Mouse (Mus musculus) cerebellum, postnatal 4 days (tissue): ENCODE results near the gene Cnn1.

ENCODE experiments used
- DNase-seq, 2 experiments: peaks; one replicate each; pipeline ENCODE4 v3.0.0; 2022; ENCODE audit warnings: low spot score in 2 of 2, mixed read lengths in 1 of 2

Gene Cnn1

GRCm38 (mm10) chr9:22098993-22099696, at the start of gene Cnn1:
Gene Cnn1, plus strand, starts transcription at chr9:22099216.
- no peak for DNase-seq

DNA sequence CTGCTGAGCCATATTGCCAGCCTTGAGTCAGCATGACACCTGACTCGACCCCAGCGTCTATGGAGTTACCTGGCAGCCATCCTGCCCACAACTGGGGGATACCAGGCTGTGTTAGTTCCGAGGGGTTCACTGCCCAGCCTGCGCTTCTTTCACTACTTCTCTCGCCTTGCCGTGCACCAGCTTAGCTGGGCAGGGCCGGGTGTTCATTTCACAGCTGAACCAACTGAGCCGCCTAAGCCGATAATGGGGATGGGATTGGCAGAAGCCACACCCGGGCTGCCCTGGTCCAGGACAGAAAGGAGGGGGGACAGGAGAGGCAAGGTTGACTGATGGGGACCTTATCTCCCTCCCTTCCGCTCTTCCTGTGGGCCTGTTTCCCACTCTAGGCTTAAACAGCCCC, 49.7 kb upstream of the Cnn1 start:
- peak in 1 of 2 experiments; percentile 34 for DNase-seq

- DNase-seq, result peak in 1 of 2 experiments; percentile 53
Measured at GRCm38 (mm10) chr9:22049721-22050270, 49.2 kb upstream of the Cnn1 start.

DNA sequence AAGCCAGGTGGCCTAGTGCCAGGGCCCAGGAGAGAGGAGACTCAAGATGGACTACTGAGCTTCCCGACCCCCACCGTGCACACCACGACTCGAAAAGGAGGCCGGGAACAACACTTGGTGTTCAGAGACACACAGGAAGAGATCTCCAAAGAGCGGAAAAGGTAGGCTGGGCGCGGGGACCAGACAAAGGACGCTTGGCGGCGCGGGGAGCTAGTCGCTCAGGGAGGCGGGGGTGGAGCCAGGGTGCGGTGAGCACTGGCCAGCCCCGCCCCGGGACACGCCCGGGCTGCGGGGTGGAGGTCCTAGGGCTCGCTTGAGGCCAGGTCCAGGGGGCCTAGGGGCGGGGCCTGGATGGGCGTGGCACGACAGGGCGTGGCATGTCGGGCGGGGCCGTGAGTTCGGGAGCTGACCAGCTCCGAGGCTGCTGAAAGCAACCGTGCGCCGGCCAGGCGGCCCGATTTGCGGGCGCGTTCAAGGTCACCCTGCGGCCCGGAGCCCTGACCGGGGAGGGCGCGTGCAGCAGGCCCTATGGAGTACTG, 48.6 kb upstream of the Cnn1 start:
- DNase-seq, result peak; percentile 38 to 80

DNA sequence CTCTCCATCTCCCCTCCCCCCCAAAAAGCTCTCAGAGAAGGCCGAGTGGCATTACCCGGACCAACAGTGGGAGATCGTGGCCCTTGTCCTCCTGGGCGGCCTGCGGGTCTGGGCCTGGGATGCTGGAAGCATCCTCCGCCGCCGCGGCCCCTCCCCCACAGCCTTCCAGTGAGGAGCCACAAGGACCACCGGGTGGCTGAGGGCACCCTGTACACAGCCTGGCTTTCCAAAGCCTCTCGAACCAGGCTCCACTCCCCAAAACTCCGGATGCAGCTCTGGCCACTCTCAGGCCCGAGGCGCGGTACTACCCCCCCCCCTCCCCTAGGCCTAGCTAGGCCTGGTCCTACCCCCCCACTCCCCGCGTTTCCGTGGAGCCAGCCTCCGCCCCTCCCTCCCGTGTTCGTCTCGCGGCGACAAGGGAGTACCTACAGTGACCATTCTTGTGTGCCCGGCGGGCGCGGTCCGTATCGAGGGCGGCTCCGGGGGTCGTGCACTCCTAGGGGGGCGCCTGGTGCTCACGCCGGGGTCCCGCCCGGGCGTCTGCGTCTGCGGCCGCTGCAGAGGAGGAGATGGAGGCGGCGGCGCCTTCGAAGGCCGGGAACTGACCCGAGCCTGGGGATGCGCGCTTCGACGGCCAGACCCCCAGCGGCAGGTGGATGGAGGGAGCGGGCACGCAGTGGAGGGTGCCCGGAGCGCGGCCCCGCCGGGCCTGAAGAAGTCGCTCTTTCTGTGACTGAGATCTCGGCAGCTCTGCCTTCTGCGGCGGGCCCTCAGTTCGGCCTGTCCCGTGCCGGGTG, 47.7 kb upstream of the Cnn1 start:
- peak in 1 of 2 experiments; percentile 63 for DNase-seq

GRCm38 (mm10) chr9:22051958-22052254, 47.1 kb upstream of the Cnn1 start, which contains the start of gene Elavl3:
Gene Elavl3, minus strand, starts transcription at chr9:22052023.
- peak; percentile 77 to 89 for DNase-seq

DNA sequence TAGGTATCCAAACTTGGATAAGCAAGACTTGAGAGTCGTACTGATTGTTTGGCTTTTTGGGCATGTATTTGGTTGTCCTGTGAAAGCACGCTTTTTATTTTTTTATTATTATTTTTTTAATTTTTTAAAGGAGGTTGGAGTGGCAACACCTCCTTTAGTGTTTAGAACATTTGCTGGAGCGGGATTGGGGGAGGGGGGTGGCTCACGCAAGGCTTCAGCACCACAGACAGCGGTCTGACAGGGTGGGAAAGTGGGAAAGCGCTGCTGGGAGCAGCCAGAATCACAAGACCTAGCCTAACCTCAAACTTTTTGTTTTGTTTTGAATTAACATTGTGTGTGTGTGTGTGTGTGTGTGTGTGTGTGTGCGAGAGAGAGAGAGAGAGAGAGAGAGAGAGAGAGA, 45.4 kb upstream of the Cnn1 start:
- no peak for DNase-seq

- DNase-seq, result peak; percentile 47 to 75
Measured at GRCm38 (mm10) chr9:22054411-22055076, 44.5 kb upstream of the Cnn1 start.

DNA sequence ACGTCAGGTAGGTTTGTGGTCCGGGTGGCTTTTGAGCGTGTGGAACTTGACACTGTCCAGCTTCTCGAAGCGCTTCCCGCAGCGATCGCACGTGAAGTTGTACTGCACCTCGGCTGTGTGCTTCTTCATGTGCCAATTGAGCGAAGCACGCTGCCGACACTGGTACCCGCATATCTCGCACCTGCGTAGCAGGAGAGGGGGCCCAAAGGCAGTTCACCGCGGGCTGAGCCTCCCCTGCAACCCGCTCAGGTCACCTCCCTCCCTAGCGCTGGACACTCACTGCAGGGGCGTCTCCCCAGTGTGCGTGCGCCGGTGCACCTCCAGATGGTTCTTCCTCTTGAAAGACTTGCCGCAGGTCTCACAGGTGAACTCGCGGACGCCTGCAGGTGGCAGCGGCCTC, 43.3 kb upstream of the Cnn1 start:
- no peak for DNase-seq

GRCm38 (mm10) chr9:22056303-22056910, 42.6 kb upstream of the Cnn1 start:
- DNase-seq, result no peak

GRCm38 (mm10) chr9:22057031-22057517, 41.9 kb upstream of the Cnn1 start:
- no peak for DNase-seq

DNA sequence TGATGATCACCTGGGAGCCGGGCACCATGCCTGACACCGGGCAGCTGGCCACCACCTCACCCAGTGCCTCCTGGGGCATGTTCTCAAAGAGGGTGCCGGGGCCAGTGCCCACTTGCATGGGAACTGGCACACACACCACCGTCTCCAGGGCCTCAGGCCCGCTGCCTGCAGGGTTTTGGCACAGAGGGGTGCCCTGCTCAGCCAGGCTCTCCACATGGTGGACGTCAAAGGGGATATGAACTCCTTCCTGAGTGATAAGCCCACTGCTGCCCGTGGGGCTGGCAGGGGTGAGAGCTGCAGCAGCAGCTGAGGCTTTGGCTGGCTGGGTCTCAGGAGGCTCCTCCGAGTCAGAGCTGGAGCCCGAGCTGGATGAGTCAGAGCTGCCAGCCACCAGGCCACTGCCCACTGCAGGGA, 41.0 kb upstream of the Cnn1 start:
- peak; percentile 38 to 62 for DNase-seq

- no peak for DNase-seq
Measured at GRCm38 (mm10) chr9:22061339-22061738, 37.7 kb upstream of the Cnn1 start.

DNA sequence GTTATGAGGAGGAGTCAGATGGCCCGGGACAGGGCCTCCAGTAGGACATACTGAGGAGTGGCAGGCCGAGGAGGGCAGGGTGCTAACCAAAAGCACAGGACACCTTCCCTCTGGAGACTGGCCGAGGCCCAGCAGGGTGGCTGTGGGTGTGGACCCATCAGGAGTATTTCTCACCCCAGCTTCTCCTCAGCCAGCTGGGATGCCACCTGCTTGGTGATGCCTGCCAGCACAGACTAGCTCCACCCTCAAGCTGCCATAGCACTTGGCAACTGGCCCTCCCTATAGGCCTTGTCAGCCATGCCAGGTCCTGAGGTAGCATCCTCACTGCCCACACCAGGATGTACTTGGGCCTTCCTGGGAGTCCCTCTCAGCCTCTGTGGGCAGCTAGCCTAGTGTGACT, 34.7 kb upstream of the Cnn1 start:
- peak in 1 of 2 experiments; percentile 38 for DNase-seq

- DNase-seq, result no peak
Measured at GRCm38 (mm10) chr9:22065642-22066041, 33.4 kb upstream of the Cnn1 start.

DNA sequence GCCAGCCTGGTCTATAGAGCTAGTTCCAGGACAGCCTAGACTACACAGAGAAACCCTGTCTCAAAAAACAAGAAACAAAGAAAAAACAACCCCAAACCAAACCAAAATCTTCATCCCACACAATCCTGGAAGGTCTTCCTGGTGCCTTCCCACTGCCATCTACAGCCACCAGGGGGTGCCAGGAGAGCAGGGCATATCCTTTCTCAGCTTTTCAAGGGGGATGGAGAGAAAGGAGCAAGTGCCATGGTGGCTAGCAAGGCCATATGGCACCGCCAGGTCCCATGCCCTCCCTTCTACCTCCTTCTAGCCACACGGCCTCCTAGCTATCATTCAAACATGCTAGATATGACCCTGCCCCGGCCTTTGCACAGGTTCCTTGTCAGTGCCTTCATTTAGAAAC, 32.6 kb upstream of the Cnn1 start:
- DNase-seq, result peak; percentile 44 to 66

DNA sequence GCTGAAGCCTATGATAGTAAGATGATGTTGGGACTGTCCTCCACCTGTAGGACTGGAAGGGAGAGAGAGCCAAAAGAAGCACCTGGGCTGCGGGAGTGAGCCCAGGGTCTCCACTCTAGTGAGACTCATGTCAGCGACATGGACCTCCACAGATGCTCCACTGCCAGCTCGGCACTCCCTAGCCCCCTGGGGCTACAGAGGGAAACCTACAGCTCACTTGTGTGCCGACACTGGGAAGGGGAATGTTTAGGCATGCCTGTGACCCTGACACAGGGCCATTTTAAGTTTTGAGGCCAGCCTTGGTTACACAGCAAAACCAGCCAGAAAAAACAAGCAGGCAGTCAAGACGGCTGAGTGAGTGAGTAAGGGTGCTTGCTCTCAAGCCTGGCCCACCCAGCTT, 31.8 kb upstream of the Cnn1 start:
- DNase-seq, result no peak

GRCm38 (mm10) chr9:22069881-22070553, 29.0 kb upstream of the Cnn1 start:
- no peak for DNase-seq

- peak; percentile 90 to 98 for DNase-seq
Measured at GRCm38 (mm10) chr9:22070791-22071573, 28.0 kb upstream of the Cnn1 start, which contains the start of the genes Gm49318 and Zfp653. Gene Gm49318, minus strand, starts transcription at chr9:22071259. Gene Zfp653, minus strand, starts transcription at chr9:22071376.

- no peak for DNase-seq
Measured at GRCm38 (mm10) chr9:22072276-22072675, 26.7 kb upstream of the Cnn1 start.
